Comparison of ENCODE assay signal across 13 mouse cellular contexts in the genomic region with DNA sequence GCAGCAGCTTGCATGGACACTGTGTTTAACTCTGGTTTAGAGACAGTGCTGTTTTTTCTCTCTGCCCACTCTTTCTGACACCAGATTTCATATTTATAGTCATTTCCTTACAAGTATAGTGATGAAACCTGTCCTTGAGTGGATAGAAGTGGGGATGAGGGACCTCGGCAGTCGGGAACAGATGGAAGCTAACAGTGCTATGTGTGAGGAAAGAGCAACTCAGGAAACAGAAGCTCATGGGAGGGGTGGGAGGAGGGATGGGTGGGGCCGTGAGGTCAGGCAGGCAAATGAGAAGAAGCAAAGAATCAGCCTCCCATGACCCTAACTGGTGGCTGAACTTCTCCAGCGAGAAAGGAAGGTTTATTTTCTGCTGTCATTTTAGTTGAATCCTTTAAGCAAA.
"Had no signal": no experiment of that assay in that cellular context is flagged by ENCODE, and none has a peak within 500 bp of the region (broad histone marks: within the 10 kb centered on the region; RNA-seq: fewer than 3 reads in every experiment).

No protein-coding gene starts in this region.

- H3K4me2 ChIP-seq: limb, embryonic 15.5 days; liver, embryonic 12.5 days; lung, embryonic 15.5 days; midbrain, embryonic 11.5 days; midbrain, embryonic 15.5 days; neural tube, embryonic 13.5 days had no signal

- H3K36me3 ChIP-seq: limb, embryonic 15.5 days; liver, embryonic 12.5 days; lung, embryonic 15.5 days; midbrain, embryonic 15.5 days; neural tube, embryonic 13.5 days had no signal

- H3K27ac ChIP-seq: limb, embryonic 15.5 days; liver, embryonic 12.5 days; lung, embryonic 15.5 days; midbrain, embryonic 15.5 days; neural tube, embryonic 13.5 days had no signal

- ATAC-seq: intestine, postnatal 0 days; liver, embryonic 12.5 days; midbrain, embryonic 15.5 days had no signal

- H3K4me1 ChIP-seq: limb, embryonic 15.5 days; liver, embryonic 12.5 days; lung, embryonic 15.5 days; midbrain, embryonic 15.5 days had no signal

- H3K4me3 ChIP-seq: limb, embryonic 15.5 days; liver, embryonic 12.5 days; lung, embryonic 15.5 days; midbrain, embryonic 15.5 days; neural tube, embryonic 13.5 days had no signal

- H3K9ac ChIP-seq: limb, embryonic 15.5 days; liver, embryonic 12.5 days; lung, embryonic 15.5 days; midbrain, embryonic 15.5 days; neural tube, embryonic 13.5 days had no signal

- H3K9me3 ChIP-seq: limb, embryonic 15.5 days; liver, embryonic 12.5 days; lung, embryonic 15.5 days; midbrain, embryonic 15.5 days had no signal

- H3K27me3 ChIP-seq: limb, embryonic 15.5 days; liver, embryonic 12.5 days; lung, embryonic 15.5 days; midbrain, embryonic 15.5 days; neural tube, embryonic 13.5 days had no signal

- DNase-seq: kidney, adult 8-10 months; kidney, postnatal 25 days; layer of hippocampus, postnatal 36 days; spleen, adult 18-20 months; thymus, adult 2 months; thymus, postnatal 25 days had no signal
